Mouse (Mus musculus): ENCODE results near the gene Galntl6.

DNA sequence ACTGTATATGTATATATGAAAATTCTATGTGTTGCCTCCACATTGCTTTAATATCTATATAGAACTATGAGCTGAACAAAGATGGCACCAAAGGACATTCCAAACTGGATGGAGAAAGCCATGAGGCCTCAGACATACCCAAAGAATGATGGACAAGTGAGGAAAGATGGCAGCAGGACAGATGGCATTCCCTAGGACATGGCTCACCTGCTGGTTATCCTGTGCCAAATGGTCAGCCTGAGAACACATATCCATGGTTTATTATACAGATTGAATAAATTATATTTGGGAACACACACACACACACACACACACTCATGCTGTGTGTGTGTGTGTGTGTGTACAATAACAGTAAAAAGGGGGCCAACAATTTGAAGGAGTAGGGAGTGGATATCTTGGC lies 1063.4 kb downstream of the Galntl6 start:
- TF ChIP-seq CTCF (IDR thresholded peaks at IDR 0.05; ENCODE audit: extremely low read depth, insufficient read depth, low read length) (no peak), POLR2A (IDR thresholded peaks at IDR 0.05; ENCODE audit: extremely low read depth, insufficient read depth, low read length) (no peak)
